In genomic region chr15:85330024-85330423, GRCm38 (mm10) we compare ENCODE assay signal across 14 mouse cellular contexts.
"Had no signal": no experiment of that assay in that cellular context is flagged by ENCODE, and none has a peak within 500 bp of the region (broad histone marks: within the 10 kb centered on the region; RNA-seq: fewer than 3 reads in every experiment).

No protein-coding gene starts in this region.

- ATAC-seq: hindbrain, postnatal 0 days; inflammation-experienced regulatory T-cells, adult 6 months had no signal

- H3K4me2 ChIP-seq: midbrain, embryonic 11.5 days had no signal

- H3K27ac ChIP-seq: hindbrain, postnatal 0 days; kidney, postnatal 0 days; left cerebral cortex, adult 2 months had no signal

- H3K4me3 ChIP-seq: left cerebral cortex, adult 2 months had no signal

- DNase-seq: kidney, adult 18-20 months; kidney, postnatal 36 days; layer of hippocampus, postnatal 36 days; lung, adult 2 months; lung, postnatal 14 days; lung, postnatal 4 days; midbrain, embryonic 14.5 days; thymus, adult 18-20 months; thymus, postnatal 36 days had no signal
